Mouse (Mus musculus) bone marrow macrophage, adult 2 months (primary cell): ENCODE measurements around the gene Lrrtm3. TPM values are rescaled to one million over a fixed set of nuclear protein-coding genes. Genes with fewer than 3 reads are reported as not detected.

Experiments used
- H3K27ac ChIP-seq: 2 replicates; pipeline ENCODE4 v1.5.1; 2012; ENCODE audit warnings: low read depth, low read length; ENCODE audit not compliant: insufficient read depth
- H3K4me1 ChIP-seq: 2 replicates; pipeline ENCODE4 v1.6.1; 2012; ENCODE audit warnings: low read length; ENCODE audit not compliant: control insufficient read depth, insufficient read depth
- H3K4me3 ChIP-seq: 2 replicates; pipeline ENCODE4 v1.5.1; 2012; ENCODE audit warnings: mild to moderate bottlenecking, low read length, moderate library complexity; ENCODE audit not compliant: insufficient read depth
- CTCF ChIP-seq: IDR thresholded peaks from 2 replicates; pipeline ENCODE4 v1.5.1; 2012; ENCODE audit warnings: low read depth, mild to moderate bottlenecking, low read length, moderate library complexity
- POLR2A ChIP-seq: IDR thresholded peaks from 2 replicates; pipeline ENCODE4 v1.6.1; 2012; ENCODE audit warnings: mild to moderate bottlenecking, low read depth, low read length, borderline replicate concordance
- polyA plus RNA-seq: library from polyadenylated mRNA; stranded (reverse); fragments of >200 nt; gene quantifications from 2 replicates; pipeline ENCODE4 v1.2.4, GENCODE M21; 2012; ENCODE audit not compliant: missing spikeins, insufficient read depth, insufficient read length

Gene Lrrtm3
- polyA plus RNA-seq, 1 experiment = not detected

DNA sequence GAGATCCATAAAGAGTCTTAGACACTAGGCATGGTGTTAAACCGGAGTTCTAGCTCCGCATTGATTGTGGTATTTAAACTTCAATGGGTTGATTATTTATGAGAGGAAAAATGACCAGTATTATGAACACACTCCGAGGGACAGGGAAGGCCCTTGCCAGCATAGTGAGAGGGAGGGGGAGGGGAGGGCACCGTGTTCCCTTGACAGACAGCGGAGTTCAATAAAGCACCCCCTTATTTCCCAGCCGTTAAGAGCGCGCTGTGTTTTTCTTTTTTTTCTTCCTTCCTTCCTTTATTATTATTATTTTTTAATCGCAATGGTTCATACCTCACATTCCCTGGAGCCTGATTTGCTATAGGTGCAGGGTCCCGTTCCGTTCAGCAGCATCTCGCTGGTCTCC, 2.6 kb downstream of the Lrrtm3 start:
- Histone ChIP-seq H3K4me1 (no peaks in the 10 kb centered on the region), H3K4me3 (no peak overlapping the region), H3K27ac (no peak overlapping the region)
- TF ChIP-seq POLR2A = no peak
- TF ChIP-seq CTCF = no peak

DNA sequence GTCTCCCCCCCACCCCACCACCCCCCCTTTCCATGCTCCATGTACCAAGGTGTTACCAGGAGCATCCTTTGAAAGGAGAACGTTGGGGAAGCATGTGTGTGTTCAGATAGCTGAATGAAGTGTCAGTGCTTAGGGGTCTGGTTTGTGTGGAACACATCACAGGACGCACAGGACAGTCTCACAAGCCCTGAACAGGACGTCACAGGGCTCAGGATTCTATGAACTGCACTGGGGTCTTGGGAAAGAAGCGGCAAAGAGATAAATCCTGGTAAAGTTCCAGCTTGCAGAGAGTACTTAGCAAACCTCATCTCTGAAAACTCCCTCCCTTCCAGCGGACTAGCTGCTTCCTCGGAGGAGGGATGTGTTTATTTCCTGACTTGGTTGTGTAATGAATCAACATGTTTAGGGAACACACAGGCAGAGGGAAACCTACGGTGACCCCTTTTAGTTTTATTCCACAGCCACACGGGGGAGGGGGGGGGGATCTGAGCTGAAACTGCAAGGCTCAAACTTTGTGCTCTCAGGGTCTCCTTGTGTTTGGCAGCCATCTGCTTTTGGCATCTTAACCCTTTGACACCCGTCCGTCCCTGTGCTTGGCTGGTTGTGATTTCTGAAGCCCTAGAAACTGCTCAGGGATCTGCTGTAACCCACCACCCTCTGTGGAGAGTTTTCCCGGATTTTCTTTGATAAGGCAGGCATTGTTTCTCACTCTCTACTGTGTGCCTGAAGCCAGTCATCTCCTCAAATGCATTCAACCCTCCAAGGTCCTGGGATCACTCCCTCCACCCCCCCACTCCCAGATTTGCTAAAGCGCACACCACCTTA, 3.3 kb downstream of the Lrrtm3 start:
- no peak for TF ChIP-seq CTCF
- no peak for TF ChIP-seq POLR2A
- Histone ChIP-seq H3K4me1 (no peaks in the 10 kb centered on the region), H3K4me3 (no peak overlapping the region), H3K27ac (no peak overlapping the region)

DNA sequence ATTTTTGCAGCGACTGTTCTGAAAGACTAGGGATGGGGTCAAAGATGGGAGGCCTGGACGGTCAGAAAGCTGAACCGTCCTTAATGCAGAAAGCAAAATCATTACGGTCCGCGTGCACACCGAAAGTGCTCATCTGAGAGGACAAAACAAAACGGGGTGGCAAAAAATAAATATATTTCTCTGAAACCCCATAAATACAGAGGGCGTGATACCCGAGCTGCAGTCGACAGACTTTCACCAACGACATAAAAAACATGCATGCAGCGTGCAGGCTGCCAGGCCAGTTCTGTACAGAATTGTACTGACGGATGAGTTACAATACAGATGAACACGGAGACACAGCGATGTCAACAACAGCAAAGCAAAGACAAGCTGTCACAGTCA, 3.9 kb downstream of the Lrrtm3 start:
- no peaks in the 10 kb centered on the region for H3K4me1 ChIP-seq
- TF ChIP-seq CTCF (no peak), POLR2A (no peak)
- no peak overlapping the region for H3K27ac ChIP-seq
- no peak overlapping the region for H3K4me3 ChIP-seq

DNA sequence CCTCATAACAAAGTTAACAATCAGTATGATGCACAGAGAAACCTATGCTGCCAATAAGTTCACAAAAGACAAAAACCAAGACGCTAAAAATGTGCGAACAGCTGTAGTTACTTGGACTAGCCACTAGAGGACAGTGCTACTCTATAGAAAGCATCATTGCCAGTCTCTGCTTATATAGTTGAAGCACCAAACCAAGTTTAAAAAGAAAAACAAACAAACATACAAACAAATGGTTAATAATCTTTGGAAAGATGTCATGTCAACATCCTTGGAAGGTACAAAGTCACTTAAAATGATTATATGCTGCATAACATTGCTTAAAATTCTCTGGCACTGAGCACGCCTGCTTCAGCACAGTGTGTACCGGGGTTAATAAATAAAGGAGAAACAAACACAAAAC, 5.6 kb downstream of the Lrrtm3 start:
- TF ChIP-seq POLR2A (no peak), CTCF (no peak)
- Histone ChIP-seq H3K27ac (no peak overlapping the region), H3K4me1 (no peaks in the 10 kb centered on the region), H3K4me3 (no peak overlapping the region)

DNA sequence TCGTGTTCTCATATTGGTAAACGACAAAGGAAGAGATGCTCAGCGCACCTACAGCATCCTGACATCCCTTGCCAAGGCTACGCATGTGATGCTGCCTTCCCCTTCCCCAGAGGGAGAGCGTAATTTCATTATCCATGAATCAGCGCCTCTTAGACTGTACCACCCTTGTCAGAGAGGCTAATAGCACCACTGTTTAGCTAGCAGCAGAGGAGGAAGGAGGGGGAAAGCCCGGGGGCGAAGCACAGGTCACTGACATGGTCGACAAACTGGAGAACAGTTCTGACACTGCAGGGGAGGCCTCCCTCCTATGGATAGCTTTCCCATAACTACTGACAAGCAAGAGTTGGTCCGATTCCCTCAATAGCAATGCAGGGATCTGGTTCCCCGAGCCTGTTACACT, 6.3 kb downstream of the Lrrtm3 start:
- no peak for TF ChIP-seq POLR2A
- TF ChIP-seq CTCF = no peak
- Histone ChIP-seq H3K4me1 (no peaks in the 10 kb centered on the region), H3K4me3 (no peak overlapping the region), H3K27ac (no peak overlapping the region)

DNA sequence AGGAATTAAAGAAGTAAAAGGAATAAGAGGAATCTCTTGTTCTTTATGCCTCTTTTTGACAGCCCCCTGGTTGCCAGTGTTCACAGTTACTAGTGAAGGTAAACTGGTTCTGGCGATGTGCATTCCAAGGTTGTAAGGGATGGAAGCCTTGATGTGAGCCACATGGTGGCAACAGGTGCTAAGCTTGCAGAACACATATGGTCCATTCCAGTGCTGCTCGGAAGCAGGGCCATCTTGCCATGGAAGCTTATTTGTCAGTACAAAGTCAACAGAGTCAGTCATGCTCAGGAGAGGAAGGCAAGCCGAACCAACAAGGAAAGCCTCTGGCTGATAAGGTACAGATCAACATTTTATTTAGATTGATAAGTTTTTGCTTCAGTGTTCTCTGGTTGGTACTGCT, 7.7 kb downstream of the Lrrtm3 start:
- Histone ChIP-seq H3K4me1 (no peaks in the 10 kb centered on the region), H3K4me3 (no peak overlapping the region), H3K27ac (no peak overlapping the region)
- TF ChIP-seq POLR2A = no peak
- no peak for TF ChIP-seq CTCF

DNA sequence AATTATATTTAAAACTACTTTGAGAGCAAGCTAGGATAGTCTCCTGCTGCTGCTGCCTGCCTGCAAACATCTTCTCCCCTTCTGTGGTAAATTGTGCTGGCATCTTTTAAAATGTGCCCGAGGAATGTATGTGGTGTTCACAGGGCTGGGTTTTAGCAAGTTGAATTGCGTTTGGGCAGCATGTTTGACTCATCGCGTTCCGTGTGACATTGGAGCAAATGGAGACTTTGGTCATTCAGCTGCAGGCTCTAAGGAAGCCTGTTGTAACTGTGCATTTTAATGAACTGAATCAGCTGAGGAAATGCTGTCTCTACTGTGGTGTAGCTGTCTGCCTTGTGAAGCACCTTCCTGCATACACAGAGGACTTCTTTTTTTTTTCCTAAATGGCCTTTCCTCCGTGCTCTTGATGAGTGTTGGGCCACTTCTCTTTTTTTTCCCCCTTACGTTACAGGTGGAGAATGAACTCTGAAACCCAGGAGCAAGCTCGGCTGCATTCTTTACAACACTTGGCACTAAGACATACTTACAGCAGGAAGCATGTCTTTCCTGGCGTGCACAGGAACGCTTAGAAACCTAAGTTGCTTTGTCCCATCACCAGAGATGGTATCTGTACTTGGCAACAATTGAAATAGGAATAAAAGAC, 13.5 kb downstream of the Lrrtm3 start:
- Histone ChIP-seq H3K4me1 (no peaks in the 10 kb centered on the region), H3K4me3 (no peak overlapping the region), H3K27ac (no peak overlapping the region)
- TF ChIP-seq CTCF (no peak), POLR2A (no peak)

DNA sequence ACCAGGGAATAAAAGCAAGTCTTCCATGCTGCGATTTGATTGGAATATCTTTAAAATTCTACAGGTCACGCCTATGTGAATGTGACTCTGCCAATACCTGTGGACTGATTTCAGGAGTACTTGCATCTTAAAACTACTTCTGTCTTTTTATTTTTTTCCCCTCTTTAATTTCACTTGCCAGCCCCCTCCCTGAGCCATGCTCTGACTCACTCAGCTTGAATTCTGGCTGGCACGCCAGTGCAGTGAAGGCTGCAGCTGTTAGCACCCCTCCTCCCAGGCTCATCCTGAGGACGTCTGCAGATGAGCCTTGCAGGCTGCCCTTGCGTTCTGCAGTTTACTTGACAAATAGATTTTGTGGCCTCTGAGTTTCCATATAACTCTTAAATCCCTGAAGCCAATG, 14.1 kb downstream of the Lrrtm3 start:
- Histone ChIP-seq H3K4me3 (no peak overlapping the region), H3K27ac (no peak overlapping the region), H3K4me1 (no peaks in the 10 kb centered on the region)
- TF ChIP-seq POLR2A (no peak), CTCF (no peak)

DNA sequence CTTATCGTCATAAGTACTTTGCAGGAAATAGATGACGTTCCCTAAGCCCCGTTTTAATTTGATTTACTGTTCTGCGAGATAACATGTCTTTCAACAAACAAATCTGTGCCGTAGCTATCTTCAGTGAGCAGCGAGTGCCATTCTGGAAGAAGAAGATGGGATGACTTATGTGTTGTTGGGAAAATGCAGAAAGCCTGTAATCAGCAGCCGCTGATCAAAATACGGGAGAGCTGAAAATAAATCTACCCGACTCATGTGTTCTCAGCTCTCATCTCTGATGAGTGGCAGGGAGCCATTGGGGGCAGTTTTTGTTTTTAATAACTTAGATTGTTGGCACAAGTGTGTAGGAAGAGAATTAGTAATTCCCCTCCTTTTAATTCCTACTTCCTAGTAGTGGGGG, 26.4 kb downstream of the Lrrtm3 start:
- Histone ChIP-seq H3K4me1 (no peaks in the 10 kb centered on the region), H3K4me3 (no peak overlapping the region), H3K27ac (no peak overlapping the region)
- TF ChIP-seq CTCF (no peak), POLR2A (no peak)

DNA sequence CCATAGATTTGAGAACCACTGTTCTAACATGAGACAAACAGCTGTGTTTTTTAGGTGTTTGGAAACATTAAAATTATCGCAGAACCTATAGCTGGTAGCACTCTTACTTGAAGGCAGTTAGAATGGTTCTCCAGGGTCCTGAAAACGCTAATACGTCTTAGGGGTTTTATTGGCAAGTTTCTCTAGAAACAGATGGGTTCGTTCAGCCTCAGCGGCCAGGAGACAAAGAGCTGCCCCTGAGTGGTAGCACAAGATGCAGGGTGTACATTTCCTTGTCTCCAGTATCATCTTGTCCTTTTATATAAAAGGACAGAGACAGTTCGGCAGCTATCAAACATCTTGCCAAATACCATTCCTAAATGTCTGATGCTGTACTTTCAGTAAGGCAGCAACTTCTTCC, 40.1 kb downstream of the Lrrtm3 start:
- H3K4me1 ChIP-seq = peaks cover 2% of the 10 kb centered on the region; the same call in 1 of the 2 replicates
- no peak overlapping the region for H3K4me3 ChIP-seq
- H3K27ac ChIP-seq = no peak overlapping the region
- TF ChIP-seq POLR2A (no peak), CTCF (no peak)
